Mouse (Mus musculus) erythroblast, embryonic 14.5 days (primary cell): ENCODE results near the gene Gak. TPM values are rescaled to one million over a fixed set of nuclear protein-coding genes. Genes with fewer than 3 reads are reported as not detected.

Experiments used
- H3K27me3 ChIP-seq: 2 replicates; pipeline ENCODE4 v1.6.1; 2012; ENCODE audit warnings: inconsistent platforms; ENCODE audit not compliant: control insufficient read depth
- H3K36me3 ChIP-seq: 2 replicates; pipeline ENCODE4 v1.6.1; 2012; ENCODE audit warnings: mild to moderate bottlenecking, inconsistent platforms; ENCODE audit not compliant: control insufficient read depth
- H3K4me1 ChIP-seq: 2 replicates; pipeline ENCODE4 v1.6.1; 2012; ENCODE audit warnings: inconsistent platforms; ENCODE audit not compliant: control insufficient read depth
- H3K4me3 ChIP-seq: replicated peaks from 2 replicates; pipeline ENCODE3; 2012; ENCODE audit warnings: moderate library complexity, mild to moderate bottlenecking, inconsistent platforms
- H3K9me3 ChIP-seq: 2 replicates; pipeline ENCODE4 v1.6.1; 2012; ENCODE audit warnings: low read length, inconsistent platforms, mixed read lengths; ENCODE audit not compliant: control insufficient read depth
- GATA1 ChIP-seq: IDR thresholded peaks from 2 replicates; pipeline ENCODE4 v1.6.1; 2012; ENCODE audit warnings: low read length, inconsistent platforms, mixed read lengths
- TAL1 ChIP-seq: IDR thresholded peaks from 3 replicates; pipeline ENCODE4 v1.6.1; 2012; ENCODE audit warnings: low read length, inconsistent platforms, mixed read lengths
- polyA plus RNA-seq: library from polyadenylated mRNA; stranded (reverse); fragments of >175 nt; gene quantifications from 2 replicates; pipeline ENCODE4 v1.2.3, GENCODE M21; 2012

Gene Gak
- polyA plus RNA-seq, 1 experiment: 5.2 TPM

DNA sequence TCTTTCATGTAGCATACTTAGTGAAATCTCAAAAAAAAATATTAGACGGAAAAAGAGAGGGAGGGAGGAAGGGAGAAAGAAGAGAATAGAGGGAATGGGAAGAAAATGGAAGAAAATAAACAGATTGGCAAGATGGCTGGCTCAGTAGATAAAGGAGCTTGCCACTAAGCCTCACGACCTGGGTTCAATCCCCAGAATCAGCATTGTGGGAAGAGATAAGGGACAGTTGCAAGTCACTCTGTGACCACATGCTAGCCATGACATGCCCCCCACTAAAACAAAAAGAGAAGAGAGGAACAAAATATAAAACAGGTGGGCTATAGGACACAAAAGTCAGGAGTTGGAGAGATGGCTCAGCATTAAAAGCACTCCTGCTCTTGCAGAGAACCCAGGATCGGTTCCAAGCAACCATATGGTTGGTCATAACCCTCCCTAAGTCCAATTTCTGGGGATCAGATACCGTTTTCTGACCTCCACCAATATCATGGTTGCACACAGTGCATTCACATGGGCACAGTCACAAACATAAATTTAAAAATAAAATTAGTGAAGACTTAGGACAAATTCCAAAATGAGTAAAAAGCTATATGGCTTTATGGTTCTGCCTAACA lies 3.4 kb downstream of the Gak start:
- H3K27me3 ChIP-seq: no peaks in the 10 kb centered on the region
- H3K36me3 ChIP-seq: peaks cover 49% of the 10 kb centered on the region
- no peaks in the 10 kb centered on the region for H3K9me3 ChIP-seq
- no peak overlapping the region for H3K4me3 ChIP-seq
- H3K4me1 ChIP-seq: peaks cover 50% of the 10 kb centered on the region
- no peak for TF ChIP-seq TAL1
- TF ChIP-seq GATA1: no peak

GRCm38 (mm10) chr5:108621870-108622269 lies 7.7 kb downstream of the Gak start:
- Histone ChIP-seq H3K4me3 (no peak overlapping the region), H3K27me3 (no peaks in the 10 kb centered on the region), H3K4me1 (peaks cover 12% of the 10 kb centered on the region), H3K9me3 (no peaks in the 10 kb centered on the region), H3K36me3 (peaks cover 76% of the 10 kb centered on the region)
- TF ChIP-seq GATA1: no peak
- no peak for TF ChIP-seq TAL1

DNA sequence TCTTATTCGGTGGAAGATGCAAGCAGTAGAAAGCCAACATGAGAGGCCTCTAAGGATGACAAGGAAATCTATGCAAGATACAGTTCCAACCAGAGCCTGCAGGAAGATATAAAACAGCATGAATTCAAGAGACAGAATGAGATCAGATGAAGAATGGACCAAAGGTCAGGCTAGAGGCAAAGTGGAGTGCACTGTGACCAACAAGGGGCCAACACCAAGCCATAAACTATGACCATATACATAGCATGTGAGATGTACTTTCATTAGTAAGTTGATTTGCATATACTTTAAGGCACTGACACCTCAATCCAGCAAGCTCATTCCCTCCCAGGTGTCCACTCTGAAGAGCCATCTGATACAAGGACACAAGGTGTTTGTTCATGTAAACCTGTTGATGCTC lies 19.1 kb downstream of the Gak start:
- Histone ChIP-seq H3K4me3 (no peak overlapping the region), H3K36me3 (peaks cover 97% of the 10 kb centered on the region), H3K27me3 (no peaks in the 10 kb centered on the region), H3K9me3 (no peaks in the 10 kb centered on the region), H3K4me1 (no peaks in the 10 kb centered on the region)
- TF ChIP-seq GATA1 (no peak), TAL1 (no peak)

DNA sequence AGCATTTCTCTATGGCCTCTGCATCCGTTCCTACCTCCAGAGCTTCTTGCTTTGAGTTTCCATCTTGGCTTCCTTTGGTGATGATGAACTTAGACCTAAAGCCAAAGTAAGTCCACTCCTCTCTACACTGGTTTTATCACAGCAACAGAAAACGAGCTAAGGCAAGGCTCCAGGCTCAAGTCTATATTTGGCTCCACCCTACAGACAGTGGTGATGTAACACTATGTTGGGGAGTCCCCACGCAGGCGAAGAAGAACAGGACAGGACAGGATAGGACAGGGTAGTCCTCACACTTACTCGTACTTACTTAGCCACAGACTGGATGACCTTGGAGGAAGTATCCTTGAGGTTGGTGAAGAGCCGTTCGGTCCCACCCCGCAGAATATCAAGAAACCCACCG lies 27.0 kb downstream of the Gak start:
- no peaks in the 10 kb centered on the region for H3K4me1 ChIP-seq
- no peak overlapping the region for H3K4me3 ChIP-seq
- H3K36me3 ChIP-seq: peaks cover 99% of the 10 kb centered on the region
- no peak for TF ChIP-seq TAL1
- TF ChIP-seq GATA1: no peak
- H3K9me3 ChIP-seq: no peaks in the 10 kb centered on the region
- H3K27me3 ChIP-seq: no peaks in the 10 kb centered on the region

DNA sequence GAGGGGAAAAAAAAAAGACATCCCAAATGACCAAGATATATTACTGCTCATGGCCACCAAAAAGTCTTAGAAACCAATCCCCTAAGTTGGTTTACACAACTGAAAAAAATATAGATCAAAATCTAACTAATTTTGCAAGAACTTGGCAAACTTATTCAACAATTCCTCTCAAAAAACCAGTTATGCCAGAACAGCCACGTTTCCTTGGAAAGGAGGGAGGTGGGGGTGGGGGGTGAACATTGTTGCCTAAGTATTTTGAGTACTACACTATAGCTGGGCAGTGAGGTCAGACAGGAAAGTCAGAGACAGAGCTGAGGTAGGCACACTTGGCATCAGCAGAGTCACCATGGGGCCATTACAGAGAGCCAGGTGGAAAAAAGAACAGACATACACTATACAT lies 29.6 kb downstream of the Gak start:
- Histone ChIP-seq H3K4me1 (no peaks in the 10 kb centered on the region), H3K36me3 (peaks cover 99% of the 10 kb centered on the region), H3K9me3 (no peaks in the 10 kb centered on the region), H3K27me3 (no peaks in the 10 kb centered on the region), H3K4me3 (no peak overlapping the region)
- TF ChIP-seq TAL1: no peak
- no peak for TF ChIP-seq GATA1

DNA sequence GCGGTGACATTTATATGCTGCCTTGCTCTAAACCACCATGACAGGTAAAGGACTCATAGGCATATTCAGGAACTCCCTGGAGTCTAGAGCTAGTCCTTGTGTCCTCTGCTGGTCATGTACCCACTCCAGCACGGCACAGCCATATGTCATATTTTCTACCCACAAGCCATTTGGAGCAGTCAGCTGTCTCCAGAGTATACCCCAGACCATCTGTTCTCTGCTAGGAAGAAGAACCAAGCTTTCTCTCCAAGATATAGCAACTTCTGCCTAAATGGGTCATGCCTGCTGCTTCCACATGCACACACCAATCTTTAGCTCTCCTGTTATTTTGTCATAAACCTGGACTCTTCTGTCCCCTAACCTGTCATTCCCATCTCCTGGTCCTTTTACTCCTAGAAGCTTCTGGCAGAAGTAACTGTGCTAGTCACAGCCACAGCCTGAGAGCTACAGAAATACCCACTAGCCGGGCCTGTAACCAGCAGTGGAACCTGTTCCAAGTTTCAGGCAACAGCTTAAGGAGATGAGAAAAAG lies 48.1 kb downstream of the Gak start:
- TF ChIP-seq TAL1 (no peak), GATA1 (no peak)
- H3K4me1 ChIP-seq: no peaks in the 10 kb centered on the region
- peaks cover 93% of the 10 kb centered on the region for H3K36me3 ChIP-seq
- no peaks in the 10 kb centered on the region for H3K9me3 ChIP-seq
- no peak overlapping the region for H3K4me3 ChIP-seq
- H3K27me3 ChIP-seq: no peaks in the 10 kb centered on the region

GRCm38 (mm10) chr5:108573054-108573453 lies 56.5 kb downstream of the Gak start:
- H3K4me1 ChIP-seq: no peaks in the 10 kb centered on the region
- no peak for TF ChIP-seq GATA1
- no peak for TF ChIP-seq TAL1

GRCm38 (mm10) chr5:108570991-108571390 lies 58.6 kb downstream of the Gak start:
- Histone ChIP-seq H3K36me3 (peaks cover 92% of the 10 kb centered on the region), H3K4me1 (no peaks in the 10 kb centered on the region), H3K27me3 (no peaks in the 10 kb centered on the region), H3K9me3 (no peaks in the 10 kb centered on the region), H3K4me3 (no peak overlapping the region)
- TF ChIP-seq TAL1: no peak
- TF ChIP-seq GATA1: no peak

More at GRCm38 (mm10) chr5:108573054-108573453, 56.5 kb downstream of the Gak start:
- no peaks in the 10 kb centered on the region for H3K9me3 ChIP-seq
- H3K4me3 ChIP-seq: no peak overlapping the region
- peaks cover 98% of the 10 kb centered on the region for H3K36me3 ChIP-seq
- no peaks in the 10 kb centered on the region for H3K27me3 ChIP-seq

DNA sequence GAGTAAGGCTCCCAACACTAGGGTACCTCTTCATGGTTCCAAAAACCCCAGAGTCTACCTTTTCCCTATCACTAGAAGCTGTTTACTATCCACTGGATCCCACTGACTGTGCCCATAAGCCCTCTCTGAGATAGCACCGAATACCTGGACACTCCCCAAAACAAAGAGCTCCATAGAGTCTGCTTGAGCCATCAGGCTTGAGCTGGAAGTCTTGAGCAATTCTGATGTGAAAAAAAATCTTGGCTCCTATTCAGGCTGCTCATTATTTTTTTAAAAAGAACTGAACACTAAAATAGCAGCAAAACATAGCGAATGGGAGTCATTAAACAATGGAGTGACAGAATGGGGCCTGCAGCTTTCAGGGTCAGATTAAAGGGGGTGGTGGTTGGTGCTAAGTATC lies 62.5 kb downstream of the Gak start:
- Histone ChIP-seq H3K4me3 (no peak overlapping the region), H3K9me3 (no peaks in the 10 kb centered on the region), H3K27me3 (no peaks in the 10 kb centered on the region), H3K4me1 (no peaks in the 10 kb centered on the region), H3K36me3 (peaks cover 58% of the 10 kb centered on the region)
- no peak for TF ChIP-seq GATA1
- TF ChIP-seq TAL1: no peak

- Histone ChIP-seq H3K9me3 (no peaks in the 10 kb centered on the region), H3K4me1 (no peaks in the 10 kb centered on the region), H3K27me3 (no peaks in the 10 kb centered on the region), H3K4me3 (no peak overlapping the region), H3K36me3 (peaks cover 52% of the 10 kb centered on the region)
- TF ChIP-seq GATA1 (no peak), TAL1 (no peak)
Measured at GRCm38 (mm10) chr5:108566523-108566922, 63.0 kb downstream of the Gak start.
